Mouse (Mus musculus) kidney, embryonic 15.5 days (tissue): ENCODE results near the gene Bola1. TPM values are rescaled to one million over a fixed set of nuclear protein-coding genes. Genes with fewer than 3 reads are reported as not detected.
"Not testable (repeated sequence)": the region's sequence is repeated elsewhere in the genome, so short reads cannot be mapped to it uniquely, and the experiment has no call there.

Experiments used
- ATAC-seq: fragments of 200-750 bp; cut with Nextera tagmentation; replicated peaks from 2 replicates; pipeline ENCODE4 v1.8.0; 2017; ENCODE audit warnings: moderate TSS enrichment; ENCODE audit not compliant: low FRiP score
- H3K27ac ChIP-seq: fragments of 300-500 bp; sonication (generic); 2 replicates; pipeline ENCODE4 v1.5.1; 2015; ENCODE audit warnings: mild to moderate bottlenecking, inconsistent platforms
- H3K27me3 ChIP-seq: fragments of 300-500 bp; sonication (generic); 2 replicates; pipeline ENCODE4 v1.6.1; 2015; ENCODE audit warnings: inconsistent platforms
- H3K36me3 ChIP-seq: fragments of 300-500 bp; sonication (generic); 2 replicates; pipeline ENCODE4 v1.6.1; 2015; ENCODE audit warnings: inconsistent platforms
- H3K4me1 ChIP-seq: fragments of 300-500 bp; sonication (generic); 2 replicates; pipeline ENCODE4 v1.6.1; 2015; ENCODE audit warnings: inconsistent platforms
- H3K4me2 ChIP-seq: fragments of 300-500 bp; sonication (generic); 2 replicates; pipeline ENCODE4 v1.6.1; 2015; ENCODE audit warnings: moderate library complexity, mild to moderate bottlenecking, inconsistent platforms
- H3K4me3 ChIP-seq: fragments of 300-500 bp; sonication (generic); replicated peaks from 2 replicates; pipeline ENCODE4 v1.5.1; 2015; ENCODE audit warnings: mild to moderate bottlenecking, inconsistent platforms
- H3K9ac ChIP-seq: fragments of 300-500 bp; sonication (generic); 2 replicates; pipeline ENCODE4 v1.6.1; 2015; ENCODE audit warnings: mild to moderate bottlenecking, inconsistent platforms
- H3K9me3 ChIP-seq: fragments of 300-500 bp; sonication (generic); replicated peaks from 2 replicates; pipeline ENCODE4 v1.6.1; 2016; ENCODE audit warnings: inconsistent platforms
- WGBS: fragments of 180-500 bp; shearing (Covaris S2); methylation state at CpG from one replicate; pipeline ENCODE4 v1.1.7; 2015; ENCODE audit warnings: mixed read lengths; 5-methylcytosine and 5-hydroxymethylcytosine counted together
- polyA plus RNA-seq: library from polyadenylated mRNA; unstranded; fragments of >200 nt; fragmentation: Nextera tagmentation; extraction: Ambion mirVana; gene quantifications from 2 replicates; pipeline ENCODE4 v1.2.1, GENCODE M21; 2015

Gene Bola1
- polyA plus RNA-seq, 1 experiment from 2014 or later, result 55.2 TPM

- 83% methylated on average over 5 of the region's 5 CpGs for WGBS
- no peak overlapping the region for H3K4me3 ChIP-seq
- no peak for ATAC-seq
Measured at GRCm38 (mm10) chr3:96260220-96260619, 40.7 kb upstream of the Bola1 start.

DNA sequence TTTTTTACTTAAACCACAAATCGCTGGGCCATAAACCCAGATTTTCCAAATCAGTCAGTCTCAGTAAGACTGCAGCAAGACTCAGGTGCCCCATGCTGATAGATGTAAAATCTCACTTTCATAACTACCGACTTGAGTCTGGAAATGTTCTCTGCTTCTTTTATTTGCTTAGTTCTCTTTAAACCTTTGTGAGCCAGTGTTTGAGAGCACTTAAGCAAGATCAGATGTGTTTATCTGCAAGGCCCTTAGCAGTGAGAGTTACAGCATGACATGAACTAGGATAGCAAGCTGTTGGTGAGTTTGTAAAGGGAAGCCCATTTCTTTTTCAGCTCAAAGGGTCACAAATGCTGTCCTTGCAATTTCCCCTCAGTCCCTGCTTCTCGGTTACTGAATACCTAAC lies 37.7 kb upstream of the Bola1 start:
- Histone ChIP-seq H3K36me3 (no peaks in the 10 kb centered on the region), H3K4me3 (no peak overlapping the region), H3K27ac (no peak overlapping the region), H3K9ac (no peak overlapping the region), H3K9me3 (no peaks in the 10 kb centered on the region), H3K4me1 (peaks cover 19% of the 10 kb centered on the region), H3K27me3 (no peaks in the 10 kb centered on the region), H3K4me2 (no peak overlapping the region)
- ATAC-seq, result no peak
- WGBS, result 83% methylated on average over 3 of the region's 3 CpGs

More at GRCm38 (mm10) chr3:96260220-96260619, 40.7 kb upstream of the Bola1 start:
- Histone ChIP-seq H3K36me3 (no peaks in the 10 kb centered on the region), H3K9me3 (no peaks in the 10 kb centered on the region), H3K4me2 (no peak overlapping the region), H3K27ac (no peak overlapping the region), H3K4me1 (peaks cover 35% of the 10 kb centered on the region), H3K27me3 (no peaks in the 10 kb centered on the region), H3K9ac (no peak overlapping the region)

DNA sequence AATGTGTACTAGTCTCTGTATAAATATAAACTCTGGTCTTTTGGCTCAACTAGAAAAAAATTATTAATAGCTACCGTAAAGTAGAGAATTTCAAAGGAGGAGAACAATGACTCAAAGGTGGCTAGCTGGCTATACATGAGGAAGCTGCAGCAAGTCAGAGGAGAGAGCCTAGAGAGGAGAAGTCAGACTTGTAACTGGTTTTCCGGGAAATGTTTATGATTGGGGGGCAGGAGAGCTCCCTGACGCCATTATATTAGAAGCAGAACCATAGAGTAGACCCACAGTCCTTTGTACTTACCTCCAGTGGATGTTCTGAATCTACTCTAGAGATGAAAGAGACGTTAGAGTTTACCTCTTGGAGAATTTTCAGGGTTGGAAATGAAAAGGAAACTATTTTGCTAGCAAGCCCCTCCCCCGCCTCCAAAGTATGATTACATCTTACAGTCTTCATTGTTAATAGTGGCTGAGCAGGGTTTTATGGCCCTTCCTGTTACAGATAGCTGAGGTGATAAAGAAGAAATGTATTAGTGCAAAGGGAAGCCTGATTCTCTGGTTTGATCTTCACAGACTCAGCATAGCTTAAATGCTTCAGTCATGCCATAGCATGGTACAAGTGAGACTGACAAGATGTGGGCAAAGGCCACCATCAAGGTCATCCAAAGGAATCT lies 36.6 kb upstream of the Bola1 start:
- Histone ChIP-seq H3K4me2 (0 out of 2 replicates have a peak overlapping the region, but pooled peaks have one; percentile 2), H3K9me3 (no peaks in the 10 kb centered on the region), H3K4me3 (no peak overlapping the region), H3K27me3 (no peaks in the 10 kb centered on the region), H3K36me3 (no peaks in the 10 kb centered on the region), H3K27ac (no peak overlapping the region; the same call in 1 of the 2 replicates), H3K4me1 (peaks cover 9% of the 10 kb centered on the region), H3K9ac (no peak overlapping the region)
- 62% methylated on average over 5 of the region's 5 CpGs for WGBS
- no peak for ATAC-seq

- Histone ChIP-seq H3K4me1 (peaks cover 15% of the 10 kb centered on the region), H3K4me3 (no peak overlapping the region), H3K4me2 (no peak overlapping the region), H3K27me3 (no peaks in the 10 kb centered on the region), H3K27ac (no peak overlapping the region), H3K9me3 (no peaks in the 10 kb centered on the region), H3K36me3 (no peaks in the 10 kb centered on the region), H3K9ac (no peak overlapping the region)
- no peak for ATAC-seq
- WGBS, result 69% methylated on average over 10 of the region's 10 CpGs
Measured at GRCm38 (mm10) chr3:96254683-96255355, 35.3 kb upstream of the Bola1 start.

- no peak overlapping the region for H3K4me3 ChIP-seq
- no peak overlapping the region for H3K27ac ChIP-seq
- no peak overlapping the region for H3K4me2 ChIP-seq
- no peaks in the 10 kb centered on the region for H3K27me3 ChIP-seq
- 85% methylated on average over 3 of the region's 3 CpGs for WGBS
- H3K36me3 ChIP-seq, result no peaks in the 10 kb centered on the region
- no peaks in the 10 kb centered on the region for H3K9me3 ChIP-seq
- no peak for ATAC-seq
- peaks cover 38% of the 10 kb centered on the region for H3K4me1 ChIP-seq
- H3K9ac ChIP-seq, result no peak overlapping the region
Measured at GRCm38 (mm10) chr3:96251787-96252186, 32.3 kb upstream of the Bola1 start.

- Histone ChIP-seq H3K27ac (peak overlapping the region; percentile 23; the same call in 1 of the 2 replicates), H3K9ac (no peak overlapping the region), H3K27me3 (no peaks in the 10 kb centered on the region), H3K4me2 (no peak overlapping the region), H3K36me3 (no peaks in the 10 kb centered on the region), H3K4me3 (no peak overlapping the region), H3K9me3 (no peaks in the 10 kb centered on the region), H3K4me1 (peaks cover 35% of the 10 kb centered on the region)
- no peak for ATAC-seq
- 42% methylated on average over 3 of the region's 3 CpGs for WGBS
Measured at GRCm38 (mm10) chr3:96250890-96251289, 31.4 kb upstream of the Bola1 start.

DNA sequence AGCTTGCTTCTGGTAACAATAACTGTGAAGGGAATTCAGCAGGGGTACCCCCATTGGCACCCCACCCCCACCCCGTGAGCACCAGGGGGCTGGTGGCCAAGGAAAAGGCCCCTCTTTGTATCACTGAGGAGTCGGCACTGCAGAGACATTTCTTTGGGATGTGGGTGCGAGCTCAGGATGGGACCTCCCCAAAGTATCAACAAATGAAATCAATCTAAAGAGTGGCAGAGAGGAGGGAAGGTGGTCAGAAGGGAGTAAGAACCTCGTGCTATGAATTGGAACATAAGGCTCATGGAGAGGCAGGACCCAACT lies 29.5 kb upstream of the Bola1 start:
- no peak for ATAC-seq
- Histone ChIP-seq H3K4me3 (peak overlapping the region; percentile 50), H3K9me3 (no peaks in the 10 kb centered on the region), H3K27me3 (no peaks in the 10 kb centered on the region), H3K36me3 (no peaks in the 10 kb centered on the region), H3K9ac (0 out of 2 replicates have a peak overlapping the region, but pooled peaks have one; percentile 9), H3K4me1 (peaks cover 39% of the 10 kb centered on the region), H3K27ac (peak overlapping the region; percentile 67), H3K4me2 (peak overlapping the region; percentile 57)
- WGBS, result 60% methylated on average over 4 of the region's 4 CpGs

DNA sequence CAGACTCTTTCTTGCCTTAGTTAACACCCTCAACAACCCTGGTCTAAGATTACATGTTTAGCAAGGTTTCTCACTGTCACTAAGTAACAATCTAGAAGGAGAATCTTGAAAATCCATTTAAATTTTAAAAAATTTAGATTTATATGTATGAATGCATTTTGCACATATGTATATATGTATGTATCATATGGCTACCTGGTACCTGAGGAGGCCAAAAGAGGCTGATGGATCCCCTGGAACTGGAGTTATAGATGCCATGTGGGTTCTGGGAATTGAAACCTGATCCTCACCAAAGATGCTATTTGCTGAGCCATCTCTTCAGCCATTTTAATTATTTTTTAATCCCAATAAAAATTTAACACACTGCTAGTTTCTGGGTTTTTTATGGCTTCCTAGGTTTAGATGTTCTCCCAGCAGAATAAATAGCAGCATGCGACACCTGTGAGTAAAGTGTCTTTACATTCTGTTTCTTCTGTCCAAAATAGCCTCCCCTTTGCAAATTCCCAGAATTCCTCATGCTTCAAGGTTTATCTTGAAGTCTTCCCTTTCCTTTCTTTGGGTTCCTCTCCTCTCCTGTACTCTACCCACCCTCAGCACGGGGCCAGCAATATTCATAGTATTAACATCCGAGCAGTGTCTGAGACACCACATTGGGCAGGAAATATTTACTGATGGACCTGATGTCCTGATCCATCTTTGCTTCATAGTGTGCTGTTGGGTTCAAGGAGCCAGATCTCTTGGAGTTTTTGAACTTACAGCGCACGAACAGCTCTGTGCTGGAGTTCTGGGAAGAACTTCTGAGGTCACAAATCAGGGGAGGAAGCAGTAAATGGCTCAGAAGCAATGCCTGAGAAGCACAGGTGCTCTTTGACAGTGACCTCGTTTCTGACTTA lies 28.9 kb upstream of the Bola1 start:
- no peak for ATAC-seq
- Histone ChIP-seq H3K4me1 (peaks cover 45% of the 10 kb centered on the region), H3K36me3 (no peaks in the 10 kb centered on the region), H3K9ac (peak overlapping the region; percentile 58), H3K27ac (peak overlapping the region; percentile 83), H3K4me2 (peak overlapping the region; percentile 57), H3K9me3 (no peaks in the 10 kb centered on the region), H3K4me3 (peak overlapping the region; percentile 50), H3K27me3 (no peaks in the 10 kb centered on the region)
- WGBS, result 42% methylated on average over 6 of the region's 6 CpGs

- Histone ChIP-seq H3K4me1 (peaks cover 47% of the 10 kb centered on the region), H3K27ac (peak overlapping the region; percentile 83), H3K27me3 (no peaks in the 10 kb centered on the region), H3K4me3 (peak overlapping the region; percentile 50), H3K36me3 (no peaks in the 10 kb centered on the region), H3K4me2 (peak overlapping the region; percentile 57), H3K9ac (peak overlapping the region; percentile 58), H3K9me3 (no peaks in the 10 kb centered on the region)
- WGBS, result 2% methylated on average over 11 of the region's 11 CpGs
- no peak for ATAC-seq
Measured at GRCm38 (mm10) chr3:96247356-96248140, 28.0 kb upstream of the Bola1 start.

DNA sequence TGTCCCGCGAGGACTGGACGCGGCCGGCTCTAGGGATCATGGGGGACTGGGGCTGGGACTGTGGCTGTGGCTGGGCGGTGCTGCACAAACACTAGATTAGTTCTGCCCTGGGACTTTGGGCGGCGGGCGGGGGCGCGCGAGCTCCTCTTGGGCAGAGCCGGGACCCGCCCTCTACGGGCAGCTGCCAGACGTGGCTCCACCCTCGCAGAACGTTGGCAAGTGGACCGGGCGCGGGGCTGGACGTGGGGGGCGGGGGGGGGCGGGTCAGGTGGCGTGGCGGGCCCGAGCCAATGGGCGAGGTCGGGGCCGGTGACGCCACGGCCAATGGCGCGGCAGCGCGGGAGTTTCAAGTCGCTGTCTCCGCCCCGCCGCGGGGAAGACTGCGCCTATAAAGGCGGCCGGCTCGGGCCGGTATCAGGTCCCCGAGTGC lies 26.9 kb upstream of the Bola1 start, which contains the start of gene Hist2h3c1:
Hist2h3c1 (plus strand) TSS at position 259 of the 430 bp plus-strand sequence.
- H3K4me1 ChIP-seq, result peaks cover 47% of the 10 kb centered on the region
- H3K4me2 ChIP-seq, result peak within 1 kb of the TSS; percentile 57
- peak; percentile 94 for ATAC-seq
- peak within 1 kb of the TSS; percentile 89 for H3K27ac ChIP-seq
- H3K36me3 ChIP-seq, H3K27me3 ChIP-seq, H3K9me3 ChIP-seq: not testable (repeated sequence)
- WGBS, result 0% methylated on average over 11 of the region's 47 CpGs
- peak within 1 kb of the TSS; percentile 58 for H3K9ac ChIP-seq
- H3K4me3 ChIP-seq, result peak within 1 kb of the TSS; percentile 50

DNA sequence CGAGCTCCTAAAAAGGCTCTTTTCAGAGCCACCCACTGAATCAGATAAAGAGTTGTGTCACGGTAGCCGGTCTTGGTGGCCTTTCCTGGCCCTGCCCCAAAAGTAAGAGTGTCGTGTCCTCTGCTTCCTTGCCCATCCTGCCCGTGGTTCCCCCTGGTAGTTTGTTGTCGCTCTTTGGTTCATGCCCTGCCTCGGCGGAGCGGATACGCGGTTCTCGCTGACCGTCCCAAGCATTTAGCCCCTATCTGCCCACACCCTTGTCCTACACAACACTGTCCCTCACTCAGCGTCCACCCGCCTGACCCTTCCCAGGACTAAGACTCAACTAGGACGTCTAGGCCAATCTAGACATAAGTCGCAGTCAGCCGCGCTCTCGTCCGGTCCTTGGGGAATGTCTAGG lies 26.5 kb upstream of the Bola1 start:
- not testable (repeated sequence) for H3K9ac ChIP-seq

More for the DNA sequence above, 26.5 kb upstream of the Bola1 start:
- 0% methylated on average over 10 of the region's 21 CpGs for WGBS
- Histone ChIP-seq H3K27ac (peak overlapping the region; percentile 89), H3K4me3 (peak overlapping the region; percentile 37), H3K4me1 (peaks cover 46% of the 10 kb centered on the region), H3K4me2 (peak overlapping the region; percentile 41; the same call in 1 of the 2 replicates)
- H3K36me3 ChIP-seq, H3K9me3 ChIP-seq, H3K27me3 ChIP-seq, ATAC-seq: not testable (repeated sequence)
